Mouse (Mus musculus) cortical plate, adult 2 months (tissue): ENCODE data around the gene Gucd1.

ENCODE experiments used
- CTCF ChIP-seq: fragments of 200-500 bp; IDR thresholded peaks from 2 replicates; pipeline ENCODE4 v1.5.1; 2011; ENCODE audit warnings: mild to moderate bottlenecking, control low read depth, low read length; ENCODE audit not compliant: insufficient read depth; ENCODE audit errors: extremely low read depth
- POLR2A ChIP-seq: fragments of 200-500 bp; IDR thresholded peaks from 2 replicates; pipeline ENCODE4 v1.6.1; 2011; ENCODE audit warnings: mild to moderate bottlenecking, low read length, control low read depth; ENCODE audit not compliant: insufficient read depth; ENCODE audit errors: extremely low read depth

DNA sequence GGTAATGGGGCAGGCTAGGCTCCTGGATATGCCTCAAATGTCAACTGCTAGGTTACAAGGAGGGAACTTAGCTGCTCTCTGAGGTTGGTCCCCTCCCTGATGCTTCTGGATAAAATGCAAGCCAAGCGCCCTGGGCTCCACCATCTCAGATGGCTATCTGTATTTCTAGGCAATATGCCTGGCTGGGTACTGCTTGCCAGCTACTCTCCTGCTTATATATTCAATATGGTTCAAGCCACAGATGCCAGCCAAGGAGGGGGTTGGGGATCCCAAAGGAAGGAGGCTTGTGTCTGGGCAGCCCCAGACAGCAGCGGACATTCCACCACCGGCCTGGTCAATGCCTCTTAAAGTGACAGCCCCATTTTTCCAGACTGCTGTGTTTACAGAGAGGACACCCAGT, 40.7 kb upstream of the Gucd1 start:
- no peak for TF ChIP-seq POLR2A
- TF ChIP-seq CTCF, result no peak
